26 mouse cellular contexts compared by ENCODE assay signal in the genomic region with DNA sequence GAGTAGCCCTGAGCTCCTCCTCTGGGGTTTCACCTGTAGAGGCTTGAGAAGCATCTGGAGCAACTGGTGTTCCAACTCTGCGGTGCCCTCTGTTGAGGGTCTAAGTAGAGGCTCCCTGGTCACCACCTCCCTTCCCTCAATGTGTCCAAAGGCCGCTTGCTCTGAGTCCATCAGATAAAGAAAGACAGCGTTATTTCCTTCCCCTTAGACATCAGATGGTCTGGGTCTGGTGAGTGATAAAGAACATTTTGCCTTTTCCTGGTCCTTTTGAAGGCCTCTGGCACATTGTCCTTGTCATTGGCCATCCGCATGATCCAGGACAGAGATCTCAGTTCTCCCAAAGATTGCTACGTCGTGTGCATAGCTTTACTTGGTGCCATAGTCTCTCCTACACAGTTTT. TPM values are rescaled to one million over a fixed set of nuclear protein-coding genes. Genes with fewer than 3 reads are reported as not detected.
"Had no signal": no experiment of that assay in that cellular context is flagged by ENCODE, and none has a peak within 500 bp of the region (broad histone marks: within the 10 kb centered on the region; RNA-seq: fewer than 3 reads in every experiment).

No protein-coding gene starts in this region.

- H3K4me1 ChIP-seq: lung, embryonic 15.5 days; midbrain, embryonic 13.5 days; midbrain, embryonic 15.5 days; neural tube, embryonic 13.5 days; neural tube, embryonic 15.5 days had no signal

- H3K4me3 ChIP-seq: liver, embryonic 13.5 days; liver, embryonic 15.5 days; lung, embryonic 15.5 days; midbrain, embryonic 13.5 days; midbrain, embryonic 15.5 days; myocyte; neural tube, embryonic 13.5 days; neural tube, embryonic 15.5 days had no signal

- ATAC-seq: liver, postnatal 0 days; lung, postnatal 0 days; midbrain, embryonic 13.5 days; midbrain, embryonic 15.5 days had no signal

- DNase-seq: liver, embryonic 13.5 days; liver, postnatal 0 days; lung, adult 2 months; lung, postnatal 14 days; lung, postnatal 36 days; retina, postnatal 1 day; right cerebral cortex, postnatal 4 days; spleen, adult 18-20 months; thymus, adult 18-20 months; thymus, postnatal 14 days; thymus, postnatal 36 days had no signal

- H3K27me3 ChIP-seq: liver, embryonic 13.5 days; liver, embryonic 15.5 days; lung, embryonic 15.5 days; midbrain, embryonic 13.5 days; midbrain, embryonic 15.5 days; neural tube, embryonic 13.5 days; neural tube, embryonic 15.5 days had no signal

- H3K36me3 ChIP-seq: liver, embryonic 13.5 days; liver, embryonic 15.5 days; lung, embryonic 15.5 days; midbrain, embryonic 13.5 days; midbrain, embryonic 15.5 days; neural tube, embryonic 15.5 days had no signal

- H3K9me3 ChIP-seq: liver, embryonic 13.5 days; liver, embryonic 15.5 days; lung, embryonic 15.5 days; midbrain, embryonic 13.5 days; midbrain, embryonic 15.5 days; neural tube, embryonic 13.5 days; neural tube, embryonic 15.5 days had no signal

RNA-seq across cellular contexts. Expression of a gene that starts 16.3 kb away (rescaled TPM):
- polyA plus RNA-seq: lung, adult 2 months; macrophage; midbrain, embryonic 11.5 days; neural tube, embryonic 11.5 days; neural tube, embryonic 13.5 days; small intestine, adult 2 months; stomach, embryonic 14.5 days; stomach, embryonic 16.5 days; thymus, postnatal 0 days had no signal
